Mouse (Mus musculus): ENCODE data around the gene Hmgb1.

DNA sequence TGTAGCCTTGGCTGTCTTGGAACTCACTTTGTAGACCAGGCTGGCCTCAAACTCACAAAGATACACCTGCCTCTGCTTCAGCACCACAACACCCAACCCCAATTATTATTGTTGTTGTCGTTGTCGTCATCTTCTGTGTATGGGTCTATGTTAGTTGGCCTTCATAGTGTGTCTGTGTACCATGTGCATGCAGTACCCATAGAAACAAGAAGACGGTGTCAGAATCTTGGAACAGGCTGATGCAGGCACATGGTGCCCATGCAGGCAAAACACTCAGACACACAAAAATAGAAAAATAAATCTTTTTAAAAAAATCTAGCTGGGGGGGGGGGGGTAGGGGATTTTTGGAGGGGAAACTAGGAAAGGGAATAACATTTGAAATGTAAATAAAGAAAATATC lies 167.1 kb downstream of the Hmgb1 start:
- no peak for TF ChIP-seq CTCF (IDR thresholded peaks at IDR 0.05; ENCODE audit: low read depth, low read length)
- no peak for TF ChIP-seq POLR2AphosphoS5 (IDR thresholded peaks at IDR 0.05; ENCODE audit: insufficient replicate concordance, low read depth, low read length)
- TF ChIP-seq GATA2 (IDR thresholded peaks at IDR 0.05; ENCODE audit: borderline replicate concordance, low read depth, low read length), result no peak
